Mouse (Mus musculus) midbrain, embryonic 14.5 days (tissue): Measurements from ENCODE around the gene Elf5. TPM values are rescaled to one million over a fixed set of nuclear protein-coding genes. Genes with fewer than 3 reads are reported as not detected.

Experiments
- ATAC-seq: fragments of 200-750 bp; cut with Nextera tagmentation; 2 replicates; pipeline ENCODE4 v1.8.0; 2017; ENCODE audit warnings: moderate number of reproducible peaks, moderate library complexity; ENCODE audit not compliant: low FRiP score, low TSS enrichment
- DNase-seq: peaks from one replicate; pipeline ENCODE4 v3.0.0-alpha.2; 2015
- H3K27ac ChIP-seq: fragments of 300-500 bp; sonication (generic); replicated peaks from 2 replicates; pipeline ENCODE4 v1.5.1; 2014; ENCODE audit warnings: mild to moderate bottlenecking, low read depth, low read length, moderate library complexity
- H3K27me3 ChIP-seq: fragments of 300-500 bp; sonication (generic); 2 replicates; pipeline ENCODE4 v1.6.1; 2014; ENCODE audit warnings: low read length, control low read depth, mixed read lengths; ENCODE audit not compliant: control insufficient read depth, insufficient read depth
- H3K36me3 ChIP-seq: fragments of 300-500 bp; sonication (generic); 2 replicates; pipeline ENCODE4 v1.6.1; 2014; ENCODE audit warnings: low read length, control low read depth; ENCODE audit not compliant: control insufficient read depth, insufficient read depth
- H3K4me1 ChIP-seq: fragments of 300-500 bp; sonication (generic); 2 replicates; pipeline ENCODE4 v1.6.1; 2014; ENCODE audit warnings: mild to moderate bottlenecking, antibody characterized with exemption, low read length, control low read depth; ENCODE audit not compliant: control insufficient read depth, insufficient read depth
- H3K4me2 ChIP-seq: fragments of 300-500 bp; sonication (generic); 2 replicates; pipeline ENCODE4 v1.6.1; 2014; ENCODE audit warnings: mild to moderate bottlenecking, low read length, moderate library complexity
- H3K4me3 ChIP-seq: fragments of 300-500 bp; sonication (generic); replicated peaks from 2 replicates; pipeline ENCODE4 v1.5.1; 2014; ENCODE audit warnings: low read depth, low read length
- H3K9ac ChIP-seq: fragments of 300-500 bp; sonication (generic); replicated peaks from 2 replicates; pipeline ENCODE4 v1.6.1; 2014; ENCODE audit warnings: mild to moderate bottlenecking, low read length, moderate library complexity
- H3K9me3 ChIP-seq: fragments of 300-500 bp; sonication (generic); 2 replicates; pipeline ENCODE4 v1.6.1; 2016; ENCODE audit warnings: low read length, control low read depth, mixed read lengths; ENCODE audit not compliant: control insufficient read depth
- WGBS: fragments of 180-500 bp; shearing (Covaris S2); extraction: QIAGEN DNeasy Blood & Tissue Kit; methylation state at CpG from one replicate; pipeline ENCODE4 v1.1.7; 2014; 5-methylcytosine and 5-hydroxymethylcytosine counted together
- polyA plus RNA-seq: library from polyadenylated mRNA; unstranded; fragments of >200 nt; fragmentation: Nextera tagmentation; extraction: Ambion mirVana; gene quantifications from 2 replicates; pipeline ENCODE4 v1.2.1, GENCODE M21; 2014

Gene Elf5
- not detected in 2 replicates for polyA plus RNA-seq

GRCm38 (mm10) chr2:103411348-103411747 lies at the start of gene Elf5:
TSS of gene Elf5 (plus strand) at chr2:103411688.
- DNase-seq (no peak), ATAC-seq (no peak)
- no peak within 1 kb of the TSS for H3K4me2 ChIP-seq
- H3K27me3 ChIP-seq: no peaks in the 10 kb centered on the region
- 89% methylated on average over 6 of the region's 6 CpGs for WGBS
- no peaks in the 10 kb centered on the region for H3K9me3 ChIP-seq
- H3K4me1 ChIP-seq: no peaks in the 10 kb centered on the region
- H3K9ac ChIP-seq: no peak within 1 kb of the TSS
- H3K36me3 ChIP-seq: no peaks in the 10 kb centered on the region
- no peak within 1 kb of the TSS for H3K4me3 ChIP-seq
- H3K27ac ChIP-seq: no peak within 1 kb of the TSS

DNA sequence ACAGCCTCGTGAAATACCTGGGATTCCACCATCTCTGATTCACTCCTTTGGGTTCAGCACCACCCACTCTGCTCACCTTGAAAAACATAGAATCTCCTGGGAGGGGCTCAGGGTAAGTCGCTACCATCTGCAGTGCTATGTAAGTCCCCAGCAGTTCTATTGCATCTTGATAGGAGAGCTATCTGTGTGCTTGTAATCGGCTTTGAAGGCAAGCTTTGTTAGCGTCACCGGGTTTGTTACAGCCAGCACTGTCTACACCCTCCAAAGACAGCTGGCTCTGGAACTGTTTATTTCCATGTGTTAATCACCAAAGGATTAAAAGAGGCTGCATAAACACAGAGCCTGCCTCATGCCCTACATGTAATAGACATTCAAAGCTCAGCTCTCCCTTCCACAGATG lies 38.9 kb upstream of the Elf5 start:
- Histone ChIP-seq H3K4me3 (no peak overlapping the region), H3K9ac (no peak overlapping the region), H3K4me1 (no peaks in the 10 kb centered on the region), H3K9me3 (no peaks in the 10 kb centered on the region), H3K4me2 (no peak overlapping the region), H3K36me3 (no peaks in the 10 kb centered on the region), H3K27ac (no peak overlapping the region), H3K27me3 (no peaks in the 10 kb centered on the region)
- no peak for ATAC-seq
- 72% methylated on average over 5 of the region's 5 CpGs for WGBS
- DNase-seq: no peak

- H3K9ac ChIP-seq: no peak overlapping the region
- H3K4me1 ChIP-seq: no peaks in the 10 kb centered on the region
- no peak overlapping the region for H3K4me2 ChIP-seq
- H3K4me3 ChIP-seq: no peak overlapping the region
- no peaks in the 10 kb centered on the region for H3K9me3 ChIP-seq
- no peaks in the 10 kb centered on the region for H3K27me3 ChIP-seq
- WGBS: 80% methylated on average over 9 of the region's 9 CpGs
- DNase-seq: no peak
- H3K36me3 ChIP-seq: no peaks in the 10 kb centered on the region
- no peak overlapping the region for H3K27ac ChIP-seq
- ATAC-seq: no peak
Measured at GRCm38 (mm10) chr2:103379502-103380160, 31.9 kb upstream of the Elf5 start.

DNA sequence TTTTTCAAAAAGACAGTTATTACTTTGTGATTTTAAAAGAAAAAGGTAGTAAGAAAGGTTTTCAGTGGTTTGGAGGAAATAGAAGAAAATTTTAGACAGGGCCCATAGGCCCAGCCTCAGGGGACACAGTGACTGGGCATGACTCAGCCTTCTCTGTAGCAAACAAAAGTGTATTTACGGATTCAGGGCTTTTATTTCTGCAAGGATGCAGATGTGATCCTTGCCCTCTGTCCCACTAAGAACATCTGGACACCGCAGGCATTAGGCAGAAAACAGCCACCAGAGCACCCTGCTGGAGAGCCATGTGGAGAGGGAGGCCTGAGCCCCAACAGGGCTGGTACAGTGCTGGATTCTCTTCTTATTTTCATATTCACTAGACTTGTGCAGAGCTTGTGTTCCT lies 29.3 kb upstream of the Elf5 start:
- no peak overlapping the region for H3K27ac ChIP-seq
- H3K4me1 ChIP-seq: no peaks in the 10 kb centered on the region
- DNase-seq: no peak
- H3K36me3 ChIP-seq: no peaks in the 10 kb centered on the region
- no peak overlapping the region for H3K4me3 ChIP-seq
- H3K9ac ChIP-seq: no peak overlapping the region
- no peak for ATAC-seq
- H3K27me3 ChIP-seq: no peaks in the 10 kb centered on the region
- H3K9me3 ChIP-seq: no peaks in the 10 kb centered on the region
- 72% methylated on average over 2 of the region's 2 CpGs for WGBS
- no peak overlapping the region for H3K4me2 ChIP-seq

DNA sequence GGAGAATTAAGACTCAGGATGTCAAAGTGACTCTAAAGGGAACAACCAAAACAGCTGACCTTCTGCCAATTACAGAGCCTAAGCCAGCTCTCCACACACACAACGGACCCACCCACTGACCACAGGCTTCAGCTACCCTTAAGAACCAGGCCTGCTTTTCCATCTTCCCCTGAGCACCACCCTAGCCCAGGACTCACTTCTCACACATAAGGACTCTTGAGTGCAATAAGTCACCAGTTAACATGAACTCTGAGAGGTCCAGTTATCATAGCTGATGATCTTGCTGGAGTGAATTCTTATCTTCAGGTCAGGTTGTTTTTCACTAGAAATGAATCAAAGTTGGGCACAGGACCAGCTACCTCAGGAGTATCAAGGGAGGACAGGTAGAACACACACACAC lies 23.6 kb upstream of the Elf5 start:
- Histone ChIP-seq H3K36me3 (no peaks in the 10 kb centered on the region), H3K9ac (no peak overlapping the region), H3K4me3 (no peak overlapping the region), H3K9me3 (no peaks in the 10 kb centered on the region), H3K4me1 (no peaks in the 10 kb centered on the region), H3K27ac (no peak overlapping the region), H3K4me2 (no peak overlapping the region), H3K27me3 (no peaks in the 10 kb centered on the region)
- WGBS: 75% methylated on average over 1 of the region's 1 CpGs
- ATAC-seq (no peak), DNase-seq (no peak)

DNA sequence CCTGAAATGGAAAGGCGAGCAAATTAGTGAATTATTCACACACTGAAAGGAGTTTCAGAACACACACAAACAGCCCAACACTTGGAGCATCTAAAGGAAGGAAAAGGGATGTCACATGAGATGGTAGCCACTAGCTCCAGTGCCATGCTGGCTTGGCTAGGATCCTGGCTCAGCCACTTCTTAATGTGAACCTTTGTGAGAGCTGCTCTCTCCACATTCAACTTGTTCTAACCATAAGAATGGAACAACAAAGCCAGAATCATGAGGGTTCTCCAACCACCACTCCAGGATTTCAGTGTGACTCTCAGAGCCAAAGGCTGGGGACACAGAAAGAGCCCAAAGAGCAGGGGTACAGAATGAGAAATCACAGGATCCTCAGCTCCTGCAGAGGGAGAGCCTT lies 23.2 kb upstream of the Elf5 start:
- H3K4me1 ChIP-seq: no peaks in the 10 kb centered on the region
- no peak overlapping the region for H3K4me2 ChIP-seq
- ATAC-seq (no peak), DNase-seq (no peak)
- H3K27me3 ChIP-seq: no peaks in the 10 kb centered on the region
- H3K9me3 ChIP-seq: no peaks in the 10 kb centered on the region
- no peaks in the 10 kb centered on the region for H3K36me3 ChIP-seq
- H3K9ac ChIP-seq: no peak overlapping the region
- no peak overlapping the region for H3K4me3 ChIP-seq
- 90% methylated on average over 1 of the region's 1 CpGs for WGBS
- no peak overlapping the region for H3K27ac ChIP-seq

GRCm38 (mm10) chr2:103390086-103390988 lies 21.2 kb upstream of the Elf5 start:
- DNase-seq (peak; percentile 31), ATAC-seq (no peak)
- Histone ChIP-seq H3K4me2 (no peak overlapping the region), H3K4me1 (no peaks in the 10 kb centered on the region), H3K36me3 (no peaks in the 10 kb centered on the region), H3K27ac (no peak overlapping the region), H3K9ac (no peak overlapping the region), H3K9me3 (peaks cover 3% of the 10 kb centered on the region; the same call in 1 of the 2 replicates), H3K4me3 (no peak overlapping the region), H3K27me3 (no peaks in the 10 kb centered on the region)
- 42% methylated on average over 4 of the region's 4 CpGs for WGBS

DNA sequence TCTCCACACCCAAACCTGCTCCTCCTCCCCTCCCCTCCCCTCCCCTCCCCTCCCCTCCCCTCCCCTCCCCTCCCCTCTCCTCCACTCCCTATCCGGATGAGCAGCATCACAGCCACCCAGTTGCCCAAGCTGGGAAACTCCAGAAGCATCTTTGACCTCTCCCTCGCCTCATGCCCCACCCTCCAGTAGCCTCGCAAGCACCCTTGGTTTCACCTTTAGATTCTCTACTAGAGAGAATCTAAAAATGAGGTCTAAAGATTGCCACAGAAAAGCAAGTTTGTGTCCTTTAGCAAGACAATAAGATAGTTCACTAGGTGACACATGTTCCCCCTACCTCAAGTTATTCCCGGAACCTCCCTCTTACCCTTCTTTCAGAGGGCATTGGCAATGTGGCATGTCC lies 19.9 kb upstream of the Elf5 start:
- H3K4me3 ChIP-seq: no peak overlapping the region
- DNase-seq (no peak), ATAC-seq (no peak)
- WGBS: 79% methylated on average over 4 of the region's 4 CpGs
- no peaks in the 10 kb centered on the region for H3K27me3 ChIP-seq
- H3K27ac ChIP-seq: no peak overlapping the region
- no peak overlapping the region for H3K4me2 ChIP-seq
- H3K9me3 ChIP-seq: peaks cover 3% of the 10 kb centered on the region; the same call in 1 of the 2 replicates
- H3K36me3 ChIP-seq: no peaks in the 10 kb centered on the region
- H3K9ac ChIP-seq: no peak overlapping the region
- no peaks in the 10 kb centered on the region for H3K4me1 ChIP-seq
